Mouse (Mus musculus): ENCODE results near the gene Ap1b1.

Gene Ap1b1

DNA sequence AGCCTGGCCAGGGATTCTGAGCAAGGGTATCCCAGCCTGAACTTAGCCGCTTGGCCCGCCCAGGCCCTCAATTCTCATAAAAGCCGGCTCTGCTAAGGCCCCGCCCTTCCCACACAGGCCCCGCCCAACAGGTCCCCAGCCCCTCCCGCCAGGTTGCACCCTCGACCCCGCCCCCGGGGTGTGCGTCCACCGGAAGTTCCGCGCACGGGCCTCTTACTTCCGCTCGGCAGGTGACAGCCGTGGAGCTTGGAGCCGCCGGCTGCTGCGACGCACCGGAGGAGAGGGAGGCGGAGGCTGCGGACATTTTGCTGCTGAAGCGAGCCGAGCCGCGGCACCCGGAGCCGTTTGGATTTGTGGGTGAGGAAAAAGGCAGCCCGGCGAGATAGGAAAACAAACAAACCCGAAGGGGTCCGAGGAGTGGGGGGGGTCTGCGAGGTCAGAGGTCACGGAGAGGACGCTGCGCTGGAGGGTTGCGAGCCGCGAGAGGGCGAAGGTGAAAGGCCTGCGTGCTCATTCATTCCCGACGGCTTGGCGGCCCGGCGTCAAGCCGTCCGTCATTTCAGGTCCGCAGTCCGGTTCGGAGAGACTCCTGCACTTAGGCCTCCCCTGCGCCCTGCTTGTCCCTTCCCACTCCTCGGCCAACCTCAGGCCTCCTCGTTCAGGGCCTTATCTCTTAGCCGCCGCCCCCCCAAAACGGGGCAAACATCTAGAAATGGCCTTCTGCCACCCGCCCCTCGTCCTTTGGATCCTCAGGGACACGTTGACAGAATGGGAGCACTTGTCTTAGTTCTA is at the start of gene Ap1b1:
Gene Ap1b1 (plus strand): TSS at position 130 of the 792 bp plus-strand sequence.
- DNase-seq: peak; percentile 88

DNA sequence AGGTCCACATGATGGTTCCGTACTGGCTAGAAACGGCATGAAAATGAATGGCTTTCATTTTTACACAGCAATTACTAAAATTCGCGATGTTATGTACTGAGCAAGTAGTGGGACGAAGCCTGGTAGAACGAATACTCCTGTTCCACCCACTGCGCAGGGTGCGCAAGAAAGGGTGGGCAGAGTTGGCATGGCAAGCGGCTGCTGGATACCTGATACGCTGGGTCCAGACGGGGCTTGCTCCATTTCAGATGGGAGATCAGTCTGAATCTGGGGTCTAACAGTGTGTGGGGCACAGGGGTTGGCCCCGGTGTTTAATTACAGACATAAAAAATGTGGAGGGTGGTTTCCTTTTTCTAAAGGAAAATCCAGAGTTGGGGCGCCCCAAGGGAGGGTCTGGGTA is 40.1 kb upstream of the Ap1b1 start:
- no peak for DNase-seq

DNA sequence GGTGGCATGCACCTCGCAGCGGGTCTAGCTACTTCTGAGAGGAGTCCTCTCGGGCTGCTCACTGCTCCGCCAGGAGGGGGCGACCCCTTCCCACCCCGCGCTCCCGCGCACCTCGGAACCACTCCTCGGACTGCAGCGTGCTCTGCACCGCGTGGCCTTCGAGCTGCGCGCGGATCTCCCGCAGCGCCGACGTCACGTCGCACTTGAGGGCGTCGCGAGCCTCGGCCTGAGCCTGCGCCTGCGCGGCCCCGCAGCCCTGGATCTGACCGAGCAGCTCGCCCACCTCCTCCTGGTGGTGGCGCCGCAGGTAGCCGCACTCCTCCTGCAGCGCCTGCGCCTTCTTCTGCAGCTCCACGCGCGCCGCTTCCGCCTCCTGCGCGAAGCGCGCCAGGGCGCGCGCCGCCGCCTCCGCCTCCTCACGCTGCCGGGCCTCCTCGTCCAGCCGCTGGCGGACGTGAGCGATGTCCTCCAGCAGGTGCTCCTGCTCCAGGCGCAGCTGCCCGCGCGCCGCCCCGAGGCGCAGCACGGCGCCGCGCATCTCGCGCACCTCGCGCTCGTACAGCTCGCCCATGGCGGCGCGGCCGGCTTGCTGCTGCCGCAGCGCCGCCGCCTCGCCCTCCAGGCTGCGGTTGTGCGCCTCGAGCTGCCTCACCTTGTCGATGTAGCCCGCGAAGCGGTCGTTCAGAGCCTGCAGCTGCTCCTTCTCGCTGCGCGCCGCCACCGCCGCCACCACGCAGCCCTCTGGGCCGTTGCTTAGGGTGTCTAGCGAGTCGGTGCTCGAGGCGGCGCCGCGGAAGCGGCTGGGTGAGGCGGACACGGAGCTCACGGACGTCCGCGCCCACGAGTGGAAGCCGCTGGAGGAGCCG is 39.4 kb upstream of the Ap1b1 start:
- DNase-seq: peak; percentile 92

DNA sequence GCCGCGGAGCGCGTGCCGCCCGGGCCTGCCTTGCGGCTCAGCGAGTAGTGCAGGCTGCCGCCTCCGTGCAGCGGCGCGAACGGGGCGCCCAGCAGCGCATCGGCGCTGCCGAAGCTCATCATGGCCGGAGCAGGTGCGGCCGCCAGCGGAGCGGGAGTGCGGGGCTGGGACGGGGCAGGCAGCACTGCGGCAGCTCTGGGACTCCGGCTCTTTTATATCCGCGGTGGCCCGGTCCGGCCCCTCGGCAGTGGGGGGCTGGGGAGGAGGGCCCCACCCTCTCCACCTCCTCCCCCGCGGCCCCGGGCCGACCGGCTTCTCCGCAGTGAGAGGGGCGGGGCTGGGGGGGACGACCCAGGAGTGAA is 38.8 kb upstream of the Ap1b1 start, which contains the start of gene Nefh:
Gene Nefh (minus strand): TSS at position 252 of the 362 bp plus-strand sequence.
- DNase-seq: no peak

DNA sequence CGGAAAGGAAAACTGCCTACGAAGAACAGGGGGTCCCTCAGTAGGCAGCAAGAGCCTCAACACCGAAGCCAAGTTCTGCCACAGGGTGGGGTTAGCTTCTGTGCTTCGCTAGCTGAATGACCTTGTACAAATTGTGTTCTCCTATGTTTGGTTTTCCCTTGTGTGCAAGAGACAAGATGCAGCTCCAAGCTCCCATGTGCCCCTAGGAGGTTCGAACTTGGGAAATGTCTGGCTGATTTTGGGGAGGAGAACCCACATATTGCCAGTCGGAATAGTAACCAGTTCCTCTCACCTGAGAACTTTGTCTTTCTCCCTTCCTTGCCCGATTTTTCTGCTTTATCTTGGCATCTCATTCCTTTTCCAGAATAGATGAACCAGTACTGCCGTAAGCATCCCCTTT is 37.8 kb upstream of the Ap1b1 start:
- no peak for DNase-seq

DNA sequence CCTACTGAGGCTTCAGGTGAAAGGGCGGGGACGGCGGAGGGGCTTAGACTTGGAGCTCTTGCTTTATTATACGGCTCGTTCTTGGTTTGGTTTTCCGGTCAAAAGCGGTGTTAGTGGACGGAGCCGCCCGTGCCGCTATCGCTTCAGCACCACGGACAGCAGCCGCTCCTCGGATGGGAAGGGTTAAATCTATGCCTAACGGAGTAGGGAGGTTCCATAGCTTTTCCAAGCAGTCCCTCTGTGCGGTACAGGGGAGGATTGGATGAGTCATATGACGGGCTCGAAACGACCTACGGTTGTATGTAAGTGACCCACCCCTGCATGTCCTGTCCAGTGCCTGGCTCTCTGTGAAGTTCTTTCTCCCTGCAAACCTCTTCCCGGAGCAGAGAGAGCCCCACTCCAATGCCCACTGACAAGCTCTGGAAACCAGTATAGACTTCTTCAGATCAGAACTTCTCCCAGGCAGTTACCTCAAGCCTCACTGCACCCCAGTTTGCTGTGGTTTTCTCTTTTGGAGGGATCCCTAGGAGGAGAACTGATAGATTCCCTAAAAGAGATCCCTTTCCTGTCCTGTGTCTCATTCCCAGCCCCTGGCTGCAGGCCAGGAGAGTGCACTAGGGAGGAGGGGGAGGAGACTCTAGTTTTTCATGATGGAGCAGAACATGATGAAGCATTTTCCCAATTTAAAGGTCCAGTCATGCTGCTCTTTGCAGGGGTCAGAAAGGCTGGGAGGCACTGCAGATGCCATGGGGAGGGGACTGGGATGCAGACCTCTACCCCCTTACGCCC is 37.2 kb upstream of the Ap1b1 start:
- DNase-seq: no peak

DNA sequence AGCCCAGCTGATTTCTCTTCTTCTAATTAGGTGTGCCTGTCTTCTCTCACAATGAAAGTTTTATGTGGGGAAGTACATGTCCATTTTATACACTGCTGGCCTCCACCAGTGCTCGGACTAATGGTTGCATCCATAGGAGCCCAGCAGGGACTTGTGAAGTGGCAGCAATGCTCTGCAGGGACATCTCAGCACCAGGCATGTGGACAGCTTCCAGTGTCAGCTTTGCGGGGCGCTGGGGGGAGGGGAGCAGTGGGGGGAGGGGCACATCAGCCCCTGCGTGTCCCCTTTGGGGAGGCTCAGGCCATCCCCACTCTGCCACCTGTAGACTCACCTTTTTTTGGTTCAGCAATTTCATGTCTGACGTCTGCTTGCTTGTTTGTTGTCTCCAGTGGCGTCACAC is 33.2 kb upstream of the Ap1b1 start:
- no peak for DNase-seq

DNA sequence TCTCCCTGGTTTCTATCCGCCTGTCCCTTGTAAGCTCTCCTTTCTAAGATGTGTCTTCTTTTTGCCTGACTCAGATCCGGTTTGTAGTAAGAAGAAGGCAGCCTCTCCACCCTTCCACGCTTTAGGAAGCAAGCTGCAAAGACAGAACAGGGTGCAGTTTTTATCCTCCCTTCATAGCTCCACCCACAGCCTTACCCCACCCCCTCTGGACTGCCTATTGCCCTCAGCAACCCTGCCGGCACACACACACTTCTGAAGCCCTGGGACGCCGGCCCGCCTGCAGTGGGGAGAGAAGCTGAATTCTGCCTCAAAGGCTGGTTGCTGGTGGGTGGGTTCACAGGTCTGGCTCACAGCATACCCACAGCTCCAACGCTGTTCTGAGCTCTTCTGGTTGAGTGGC is 32.7 kb upstream of the Ap1b1 start:
- DNase-seq: no peak

DNA sequence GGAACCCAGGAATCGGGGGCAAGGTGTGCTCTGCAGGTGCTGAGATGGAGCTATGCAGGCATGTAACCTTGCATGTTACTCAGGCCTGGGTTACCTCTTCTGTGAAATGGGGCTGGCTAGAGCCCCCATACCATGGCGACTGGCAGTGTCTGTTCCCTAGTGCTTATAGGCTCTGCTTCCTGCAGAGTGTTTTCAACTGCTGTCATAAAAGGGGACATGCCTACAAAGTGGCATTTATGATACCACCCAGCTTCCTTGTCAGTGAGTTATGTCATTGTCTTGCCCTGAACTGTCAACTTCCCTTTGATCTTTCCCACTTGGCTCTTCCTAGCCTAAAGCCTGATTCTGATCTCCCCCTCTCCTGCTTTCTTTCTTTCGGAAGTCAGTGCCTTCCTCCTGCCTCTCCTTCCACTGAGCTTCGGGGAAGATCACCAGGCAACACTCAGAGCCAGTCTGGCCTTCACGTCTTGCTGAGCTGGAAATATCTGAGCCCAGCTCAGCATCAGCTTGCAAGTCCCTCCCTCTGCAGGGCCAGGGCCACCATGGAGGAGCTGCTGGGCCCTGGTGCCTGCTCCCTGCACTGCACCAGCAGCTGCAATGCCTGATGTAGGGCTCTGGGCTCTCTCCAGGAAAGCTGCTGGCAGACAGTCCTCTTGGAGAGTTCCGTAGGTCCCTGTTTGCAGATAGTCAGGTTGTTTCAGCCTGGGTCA is 23.4 kb upstream of the Ap1b1 start:
- no peak for DNase-seq

DNA sequence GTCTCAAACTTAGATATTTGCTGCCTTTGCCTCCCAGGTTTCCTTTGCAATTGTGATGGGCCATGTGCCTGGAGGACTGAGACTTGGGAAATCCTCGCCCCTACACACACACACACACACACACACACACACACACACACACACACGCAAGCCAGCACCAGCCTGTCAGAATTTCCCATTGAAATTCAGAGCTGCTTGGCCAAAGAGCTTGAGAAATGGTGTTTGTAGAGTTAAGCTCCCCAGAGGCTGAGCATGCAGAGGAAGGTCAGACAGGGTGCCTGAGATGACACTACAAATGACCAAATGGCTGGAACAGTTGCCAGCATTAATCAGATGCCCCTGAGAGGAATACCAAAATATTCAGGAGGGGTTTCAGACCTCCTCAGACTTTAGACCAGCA is 20.3 kb upstream of the Ap1b1 start:
- no peak for DNase-seq

DNA sequence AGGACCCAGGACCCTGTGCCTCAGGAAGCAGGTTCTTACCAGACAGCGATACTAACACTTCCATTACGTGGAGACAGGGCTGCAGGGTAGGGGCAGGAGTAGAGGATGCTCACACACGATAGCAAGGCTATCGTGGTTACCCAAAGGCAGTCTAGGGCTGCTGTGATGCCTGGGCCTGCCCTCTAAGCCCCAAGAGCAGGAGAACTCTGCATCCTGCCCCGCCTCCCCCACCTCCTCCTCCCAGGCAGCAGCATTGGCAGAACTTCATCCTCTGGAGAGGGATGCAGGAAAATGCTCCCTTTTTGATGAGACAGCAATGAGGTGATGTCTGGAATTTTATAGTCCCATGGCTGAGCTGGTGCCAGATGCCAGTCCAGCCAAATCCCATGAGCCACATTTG is 19.7 kb upstream of the Ap1b1 start:
- no peak for DNase-seq

DNA sequence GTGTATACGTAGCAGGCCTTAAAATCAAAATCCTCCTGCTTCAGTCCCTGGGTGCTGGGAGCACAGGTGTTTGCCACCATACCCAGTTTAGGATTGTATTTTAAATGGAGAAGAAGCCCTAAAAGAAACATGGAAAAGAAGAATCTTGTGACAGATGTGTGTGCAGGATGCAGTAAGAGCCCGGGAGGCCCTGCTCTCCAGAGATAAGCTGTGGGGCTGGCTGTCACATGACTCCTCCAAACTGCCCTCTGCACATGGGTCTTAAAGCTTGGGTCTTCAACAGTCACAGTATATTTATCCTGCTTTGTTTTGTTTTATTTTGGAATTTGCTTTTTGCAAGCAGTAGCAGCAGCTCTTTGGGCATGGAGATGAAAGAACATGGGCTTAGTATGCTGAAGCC is 19.1 kb upstream of the Ap1b1 start:
- DNase-seq: no peak

DNA sequence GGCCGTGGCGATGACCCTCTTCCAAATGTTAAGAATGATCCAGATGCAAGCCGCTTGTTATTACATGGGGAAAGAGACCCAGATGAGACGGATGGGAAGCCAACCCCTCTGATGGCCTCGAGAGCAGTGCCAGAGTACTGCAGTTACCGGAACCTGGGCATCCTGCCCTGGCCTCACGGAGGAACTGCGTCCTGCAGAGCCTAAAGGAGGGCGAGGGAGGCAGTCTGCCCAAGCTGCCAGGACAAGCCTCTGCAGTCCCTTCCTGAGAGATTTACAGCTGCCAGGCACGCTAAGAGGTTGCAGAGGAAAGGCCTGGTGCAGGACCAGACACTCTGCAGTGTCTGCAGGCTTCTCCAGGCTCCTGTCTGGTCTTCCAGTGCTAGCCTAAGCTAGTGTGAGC is 18.2 kb upstream of the Ap1b1 start:
- no peak for DNase-seq

DNA sequence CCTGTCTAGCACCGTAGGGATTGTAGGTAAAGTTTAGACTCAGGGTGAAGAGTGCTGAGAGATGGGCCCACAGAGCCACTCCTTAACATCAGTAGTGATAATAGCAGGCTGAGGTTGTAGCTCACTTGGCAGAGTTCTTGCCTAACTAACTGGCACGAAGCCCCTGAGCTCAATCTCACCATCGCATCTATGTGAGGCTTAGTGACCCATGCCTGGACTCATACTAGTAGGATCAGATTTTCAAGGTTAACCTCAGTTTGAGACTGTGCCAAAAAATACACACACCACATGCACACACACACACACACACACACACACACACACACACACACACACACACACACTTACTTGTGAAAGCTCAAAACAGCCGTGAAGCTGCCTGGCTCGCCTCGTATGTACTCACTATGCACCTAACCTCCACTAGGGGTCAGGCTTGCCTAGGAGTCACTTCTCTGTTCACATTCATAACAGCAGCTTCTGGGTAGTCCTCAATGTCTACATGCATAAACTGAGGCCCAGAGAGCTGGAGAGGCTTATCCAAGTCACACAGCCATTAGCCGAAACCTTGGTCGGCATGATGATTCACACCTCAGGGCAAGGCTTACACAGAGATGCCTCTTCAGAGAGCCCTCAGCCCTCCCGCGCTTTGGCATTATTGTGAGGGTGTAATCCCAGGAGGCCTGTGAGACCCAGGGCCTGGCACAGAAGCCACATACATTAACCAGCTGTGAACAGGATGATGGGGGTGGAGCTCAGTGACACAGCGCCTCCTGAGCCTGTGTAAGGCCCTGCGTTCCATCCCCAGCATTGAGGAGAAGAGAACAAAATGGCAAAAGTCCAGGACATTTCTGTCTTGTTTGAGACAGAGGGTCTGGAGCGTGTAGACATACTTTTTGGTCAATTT is 13.4 kb upstream of the Ap1b1 start:
- DNase-seq: no peak

DNA sequence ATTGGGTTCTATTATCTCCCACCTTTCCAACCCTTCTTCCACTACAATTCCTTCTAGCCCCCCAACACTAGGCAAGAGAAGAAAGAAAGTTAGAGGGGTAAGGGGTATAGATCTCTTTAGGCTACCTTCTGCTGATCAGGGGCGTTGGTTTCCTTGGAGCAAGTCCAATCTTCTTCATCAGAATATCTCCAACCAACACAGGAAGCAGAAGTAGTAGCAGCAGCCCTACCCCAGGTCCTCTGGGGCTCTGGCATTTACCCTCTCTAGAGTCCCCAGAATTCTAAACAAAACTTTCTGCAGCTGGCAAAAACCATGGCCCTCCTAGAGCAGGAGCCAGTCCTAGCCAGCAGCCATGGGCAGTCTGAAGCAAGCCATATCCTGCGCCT is 12.8 kb upstream of the Ap1b1 start:
- DNase-seq: no peak

DNA sequence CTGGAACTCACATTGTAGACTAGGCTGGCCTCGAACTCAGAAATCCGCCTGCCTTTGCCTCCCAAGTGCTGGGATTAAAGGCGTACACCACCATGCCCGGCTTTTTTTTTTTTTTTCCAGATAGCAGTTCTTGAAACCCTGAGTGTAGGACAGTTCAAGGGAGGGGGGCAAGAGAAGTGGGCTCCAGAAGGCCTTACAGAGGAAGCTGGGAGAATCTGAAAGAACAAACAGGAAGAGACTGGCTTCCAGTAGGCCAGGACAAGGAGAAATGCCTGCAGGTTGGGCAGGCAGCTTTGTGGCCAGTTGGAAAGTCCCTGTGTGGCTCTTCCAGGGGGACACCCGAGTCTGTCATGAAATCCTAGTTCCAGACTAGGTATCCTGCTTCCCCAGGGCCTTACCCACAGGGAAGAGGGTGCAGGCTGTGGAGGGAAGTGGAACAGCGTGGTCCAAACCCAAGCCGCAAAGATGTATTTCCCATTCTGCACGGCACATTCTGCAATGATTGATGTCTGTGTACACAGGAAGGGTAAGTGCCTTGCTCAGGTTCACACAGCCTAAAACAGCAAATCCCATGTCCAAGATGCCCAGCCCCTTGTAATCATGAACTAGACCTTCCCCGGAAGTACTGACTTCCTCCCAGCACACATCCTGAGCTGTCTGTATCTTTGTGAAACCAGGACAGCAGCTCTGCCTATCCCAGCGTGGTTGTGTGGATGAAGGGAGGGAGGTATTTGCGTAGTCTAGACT is 12.1 kb upstream of the Ap1b1 start:
- DNase-seq: no peak

DNA sequence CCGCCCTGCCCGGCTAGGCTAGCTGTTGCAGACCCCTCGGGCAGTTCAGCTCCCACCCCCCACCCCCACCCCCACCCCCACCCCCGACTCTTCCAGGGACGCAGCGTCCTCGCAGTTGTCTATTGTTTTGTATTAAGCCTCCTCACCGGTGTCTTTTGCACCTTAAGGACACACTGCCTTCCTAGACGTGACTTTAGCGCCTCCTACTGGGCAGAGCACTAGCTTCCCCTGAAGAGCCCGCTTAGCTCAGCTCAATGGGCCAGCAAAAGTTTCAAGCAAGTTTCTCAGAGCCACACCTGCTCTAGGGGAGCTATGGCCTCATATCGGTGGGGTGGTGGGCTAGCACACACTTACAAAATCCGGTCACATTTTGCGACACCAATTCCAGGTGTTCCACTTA is 11.0 kb upstream of the Ap1b1 start:
- DNase-seq: no peak

DNA sequence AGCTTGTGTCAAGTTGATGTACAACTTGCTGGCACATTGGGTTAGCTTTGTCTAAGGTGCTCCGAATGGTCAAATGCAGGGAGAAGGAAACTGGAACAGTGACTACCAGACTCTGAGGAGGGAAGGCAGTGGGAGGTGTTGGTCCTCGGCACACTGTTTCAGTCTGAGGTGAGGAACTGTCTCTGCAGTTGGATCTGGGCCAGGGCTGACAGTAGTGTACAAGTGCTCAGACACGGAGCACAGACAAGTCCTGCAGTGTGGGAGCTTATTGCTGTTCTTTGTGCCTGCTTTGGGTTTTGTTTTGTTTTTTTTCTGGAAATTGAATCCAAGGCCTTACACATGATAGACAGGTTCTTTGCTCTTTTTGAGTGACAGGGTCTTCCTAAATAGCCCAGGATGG is 3.6 kb upstream of the Ap1b1 start:
- DNase-seq: no peak

DNA sequence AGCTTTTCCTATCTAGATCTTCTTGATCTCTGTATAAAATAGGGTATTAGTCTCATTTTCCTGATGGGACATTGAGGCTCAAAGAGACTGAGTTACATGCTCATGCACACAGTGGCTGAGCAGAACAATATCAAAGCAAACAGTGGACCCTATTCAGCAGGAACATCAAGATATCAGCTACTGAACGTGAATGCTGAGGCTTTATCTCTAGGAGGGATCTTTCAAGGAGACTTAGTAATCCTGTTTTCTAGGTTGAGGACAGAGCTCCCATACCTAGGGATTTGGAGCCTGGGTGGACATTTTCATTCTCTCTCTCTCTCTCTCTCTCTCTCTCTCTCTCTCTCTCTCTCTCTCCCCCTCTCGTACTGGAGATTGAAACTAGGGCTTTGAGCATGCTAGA is 3.1 kb upstream of the Ap1b1 start:
- DNase-seq: no peak

DNA sequence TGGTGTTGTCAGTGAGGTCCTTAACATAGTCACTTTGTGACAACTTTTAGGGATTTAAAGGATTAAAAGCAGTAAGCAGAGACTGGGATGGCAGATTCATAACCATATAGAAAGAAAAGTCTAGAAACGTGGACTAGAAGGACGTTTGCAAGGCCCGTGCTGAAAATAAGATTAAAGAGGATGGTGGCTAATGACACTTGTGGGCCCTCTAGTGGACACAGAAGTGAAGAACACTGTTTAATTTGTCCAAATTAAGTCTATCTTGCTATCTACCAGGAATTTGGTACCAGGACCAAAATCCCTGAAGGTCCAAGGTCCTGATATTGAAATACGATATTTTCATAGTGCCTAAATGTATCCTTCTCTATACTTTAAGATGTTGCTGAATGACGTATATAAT is 2.4 kb upstream of the Ap1b1 start:
- no peak for DNase-seq

DNA sequence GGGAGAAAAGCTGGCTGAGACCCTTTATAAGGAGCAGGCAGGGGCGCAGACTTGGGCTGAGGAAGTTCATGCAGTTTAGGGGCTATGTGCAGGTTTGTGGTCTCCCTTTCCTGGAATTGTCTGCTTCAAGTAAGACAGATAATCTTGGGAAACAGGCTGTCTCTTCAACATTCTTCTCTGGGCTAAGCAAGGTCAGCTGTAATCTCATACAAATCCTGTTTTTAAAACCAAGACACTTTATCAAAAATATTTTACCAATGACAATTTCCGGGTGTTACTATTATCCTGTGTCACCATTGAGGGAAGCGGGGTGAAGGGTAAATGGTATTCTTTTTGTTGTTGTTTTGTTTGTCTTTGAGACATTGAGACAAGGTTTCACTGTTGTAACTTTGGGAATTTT is 1.8 kb upstream of the Ap1b1 start:
- DNase-seq: no peak
